Mouse (Mus musculus) CH12.LX (cell line): ENCODE measurements around the gene Sptbn2. TPM values are rescaled to one million over a fixed set of nuclear protein-coding genes. Genes with fewer than 3 reads are reported as not detected.
A peak's percentile ranks its signal among the peaks of the same experiment; 100 is the strongest.
"Not testable (repeated sequence)": the region's sequence is repeated elsewhere in the genome, so short reads cannot be mapped to it uniquely, and the experiment has no call there.

ENCODE experiments used
- DNase-seq: peaks from one replicate; pipeline ENCODE4 v3.0.0-alpha.2; 2013; ENCODE audit errors: extremely low read depth
- H3K27ac ChIP-seq: 2 replicates; pipeline ENCODE4 v1.5.1; 2012; ENCODE audit warnings: low read depth, mild to moderate bottlenecking, control low read depth, moderate library complexity; ENCODE audit not compliant: insufficient read depth
- H3K27me3 ChIP-seq: replicated peaks from 2 replicates; pipeline ENCODE3; 2012; ENCODE audit warnings: inconsistent platforms
- H3K36me3 ChIP-seq, 2 experiments: replicated peaks in 1 of 2; 2 replicates each; pipeline versions ENCODE3 to v1.6.1; 2012; ENCODE audit warnings: inconsistent platforms in 1 of 2, low read length in 1 of 2, mild to moderate bottlenecking in 1 of 2, mixed read lengths in 1 of 2, moderate library complexity in 1 of 2; ENCODE audit not compliant: control insufficient read depth in 1 of 2, insufficient read depth in 1 of 2
- H3K4me1 ChIP-seq, 2 experiments: 2 replicates each; pipeline ENCODE4 v1.6.1; 2012; ENCODE audit warnings: inconsistent platforms in 1 of 2, moderate library complexity in 1 of 2; ENCODE audit not compliant: insufficient read depth in 2 of 2, control insufficient read depth in 1 of 2
- H3K4me2 ChIP-seq: 2 replicates; pipeline ENCODE4 v1.6.1; 2012; ENCODE audit warnings: low read depth, mild to moderate bottlenecking, control low read depth; ENCODE audit not compliant: poor library complexity, insufficient read depth, severe bottlenecking
- H3K4me3 ChIP-seq, 3 experiments: fragments of 150-350 bp in 1 of 3; sonication (generic) in 1 of 3; replicated peaks in 1 of 3; 2 replicates each; pipeline versions ENCODE3 to v1.5.1; 2011 to 2012; ENCODE audit warnings: low read depth in 2 of 3, low read length in 2 of 3, mild to moderate bottlenecking in 2 of 3, moderate library complexity in 2 of 3, control low read depth in 1 of 3, improper control_type of control experiment in 1 of 3, inconsistent platforms in 1 of 3, mixed read lengths in 1 of 3; ENCODE audit not compliant: poor library complexity in 1 of 3
- H3K79me2 ChIP-seq: replicated peaks from 2 replicates; pipeline ENCODE4 v1.6.1; 2012; ENCODE audit warnings: mild to moderate bottlenecking, moderate library complexity; ENCODE audit not compliant: control insufficient read depth, poor library complexity, insufficient read depth, severe bottlenecking; ENCODE audit errors: extremely low read depth
- H3K9ac ChIP-seq: 2 replicates; pipeline ENCODE4 v1.6.1; 2012; ENCODE audit warnings: low read depth, mild to moderate bottlenecking, control low read depth, moderate library complexity; ENCODE audit not compliant: insufficient read depth
- H3K9me3 ChIP-seq: replicated peaks from 2 replicates; pipeline ENCODE3; 2012; ENCODE audit warnings: low read length, inconsistent platforms, mixed read lengths
- CHD1 ChIP-seq: IDR thresholded peaks from 2 replicates; pipeline ENCODE4 v1.6.1; 2012; ENCODE audit warnings: low read depth, low read length, improper control_type of control experiment, inconsistent platforms
- CTCF ChIP-seq, 2 experiments: IDR thresholded peaks in 1 of 2; conservative IDR thresholded peaks in 1 of 2; 2 replicates each; pipeline ENCODE4 v1.5.1; 2011 to 2012; ENCODE audit warnings: low read depth in 2 of 2, low read length in 2 of 2, improper control_type of control experiment in 1 of 2, inconsistent platforms in 1 of 2, mild to moderate bottlenecking in 1 of 2, moderate library complexity in 1 of 2
- MAX ChIP-seq: IDR thresholded peaks from 2 replicates; pipeline ENCODE4 v1.6.1; 2011; ENCODE audit warnings: low read length, improper control_type of control experiment
- MAZ ChIP-seq: IDR thresholded peaks from 2 replicates; pipeline ENCODE4 v1.6.1; 2012; ENCODE audit warnings: low read depth, mild to moderate bottlenecking, inconsistent platforms, low read length, improper control_type of control experiment, moderate library complexity
- MEF2A ChIP-seq: IDR thresholded peaks from 2 replicates; pipeline ENCODE4 v1.6.1; 2014; ENCODE audit warnings: low read depth, mild to moderate bottlenecking, inconsistent platforms, low read length, improper control_type of control experiment, borderline replicate concordance
- POLR2A ChIP-seq: IDR thresholded peaks from 2 replicates; pipeline ENCODE4 v1.6.1; 2011; ENCODE audit warnings: low read depth, mild to moderate bottlenecking, improper control_type of control experiment, low read length
- RAD21 ChIP-seq: IDR thresholded peaks from 2 replicates; pipeline ENCODE4 v1.6.1; 2011; ENCODE audit warnings: low read depth, mild to moderate bottlenecking, low read length, improper control_type of control experiment, moderate library complexity
- SMC3 ChIP-seq: IDR thresholded peaks from 2 replicates; pipeline ENCODE4 v1.6.1; 2011; ENCODE audit warnings: low read depth, low read length, improper control_type of control experiment
- ZMIZ1 ChIP-seq: IDR thresholded peaks from 2 replicates; pipeline ENCODE4 v1.6.1; 2012; ENCODE audit warnings: low read depth, mild to moderate bottlenecking, inconsistent platforms, low read length, improper control_type of control experiment
- dilution Hi-C: fragments of 300-500 bp; cut with MboI; formaldehyde crosslinking; loops from 2 replicates; pipeline ENCODE4 v1.14.3; 2020; ENCODE audit warnings: low sequenced_read_pairs; ENCODE audit not compliant: extremely low pct_unique_long_range_greater_than_20kb, extremely low pct_ligation_motif_present
- in situ Hi-C: fragments of 300-500 bp; cut with MboI; formaldehyde crosslinking; loops from 3 replicates; pipeline ENCODE4 v1.14.3; 2019; ENCODE audit warnings: low sequenced_read_pairs, low pct_ligation_motif_present, low pct_unique_long_range_greater_than_20kb, mixed read lengths
- polyA plus RNA-seq: library from polyadenylated mRNA; unstranded; fragments of >175 nt; gene quantifications from 2 replicates; pipeline ENCODE4 v1.2.1, GENCODE M21; 2012; ENCODE audit warnings: low read depth; ENCODE audit not compliant: insufficient read length
- total RNA-seq, 2 experiments: library from RNA; depleted of rRNA; stranded (reverse); fragments of 300-350 nt in 1 of 2; fragments of >200 nt in 1 of 2; gene quantifications; 2 replicates each; pipeline ENCODE4 v1.2.3; 2012 to 2014

Gene Sptbn2
- total and polyA plus RNA-seq, 3 experiments = 0.08 to 2.7 (median 0.24) TPM

- Histone ChIP-seq H3K79me2 (peaks cover 17% of the 10 kb centered on the region; the same call in 1 of the 2 replicates), H3K9me3 (no peaks in the 10 kb centered on the region), H3K4me3 (peak overlapping the region; percentile 69 to 85 (median 71)), H3K27ac (no peak overlapping the region), H3K27me3 (no peaks in the 10 kb centered on the region), H3K36me3 (peaks cover 9 to 32% of the 10 kb centered on the region in 2 experiments), H3K9ac (peak overlapping the region; percentile 86), H3K4me1 (peaks cover 0 to 28% of the 10 kb centered on the region in 2 experiments; a peak in 2 of 4 replicates), H3K4me2 (peak overlapping the region; percentile 96)
- TF ChIP-seq MEF2A (no peak), SMC3 (no peak), MAZ (no peak), MAX (no peak), CHD1 (no peak)
- in situ Hi-C loops (loop anchor here (5.0 kb wide), 1 partner anchor 85 kb away; no protein-coding TSS in a partner anchor), dilution Hi-C loops (no loop called here)
- DNase-seq = no peak
These were observed 46.0 kb downstream of the Sptbn2 start for GRCm38 (mm10) chr19:4756921-4757320.

GRCm38 (mm10) chr19:4760544-4760943, 49.6 kb downstream of the Sptbn2 start:
- Histone ChIP-seq H3K79me2 (peaks cover 33% of the 10 kb centered on the region), H3K4me1 (peaks cover 0 to 25% of the 10 kb centered on the region in 2 experiments; a peak in 2 of 4 replicates), H3K36me3 (peaks cover 35 to 67% of the 10 kb centered on the region in 2 experiments)
- H3K4me2 ChIP-seq, H3K9me3 ChIP-seq, H3K27me3 ChIP-seq, H3K4me3 ChIP-seq, H3K27ac ChIP-seq, DNase-seq, H3K9ac ChIP-seq, dilution Hi-C loops, in situ Hi-C loops: not testable (repeated sequence)

- Histone ChIP-seq H3K4me3 (no peak overlapping the region), H3K9ac (no peak overlapping the region), H3K9me3 (no peaks in the 10 kb centered on the region), H3K36me3 (peaks cover 51 to 83% of the 10 kb centered on the region in 2 experiments), H3K4me2 (no peak overlapping the region), H3K79me2 (peaks cover 47% of the 10 kb centered on the region), H3K27me3 (no peaks in the 10 kb centered on the region), H3K27ac (no peak overlapping the region), H3K4me1 (peaks cover 0 to 17% of the 10 kb centered on the region in 2 experiments; a peak in 2 of 4 replicates)
- TF ChIP-seq CTCF (conservative IDR thresholded peaks at IDR 0.05 in 1 of 2, IDR thresholded peaks at IDR 0.05 in 1 of 2; ENCODE audit: low read depth in 2 of 2, low read length in 2 of 2) (peak in 1 of 2 experiments; percentile 38; a peak in 2 of 4 replicates), RAD21 (peak; percentile 26), POLR2A (no peak), ZMIZ1 (no peak), SMC3 (peak; percentile 7; the same call in 1 of the 2 replicates)
- in situ Hi-C loops (no loop called here), dilution Hi-C loops (no loop called here)
- DNase-seq = peak; percentile 25
These were observed 51.9 kb downstream of the Sptbn2 start for GRCm38 (mm10) chr19:4762876-4763275.
